ENCODE assay signal across 8 mouse cellular contexts in genomic region chr7:44495992-44496770, GRCm38 (mm10). TPM values are rescaled to one million over a fixed set of nuclear protein-coding genes. Genes with fewer than 3 reads are reported as not detected.
A peak's percentile ranks its signal among the peaks of the same experiment; 100 is the strongest.
DNase-seq lines count a peak whose midpoint lies in the region; ATAC-seq lines count a peak whose summit lies in the region.

Emc10 (minus strand) TSS chr7:44496529.
Fam71e1 (plus strand) TSS chr7:44496581.

- peak; percentile 95 for ATAC-seq in megakaryocyte progenitor cell, adult 5-6 weeks (replicated peaks; ENCODE audit: poor library complexity)

- DNase-seq in adipocyte (ENCODE audit: low spot score), result peak; percentile 96
- peak; percentile 99 for DNase-seq in embryo, embryonic 10 days (ENCODE audit: low spot score)
- DNase-seq in gastrocnemius, postnatal 10 days, result peak; percentile 97
- DNase-seq in induced T-regulatory cell, adult 2 months (ENCODE audit: low read depth), result peak; percentile 100
- DNase-seq in left cerebral cortex, adult 9 months (ENCODE audit: low spot score in 2 of 2), result peak; percentile 96 to 99
- DNase-seq in right cerebral cortex, postnatal 14 days, result peak; percentile 99
- peak; percentile 95 to 97 for DNase-seq in urinary bladder, postnatal 36 days (ENCODE audit: low spot score in 2 of 2)

RNA-seq across cellular contexts. Expression of gene Emc10, which starts in this region (rescaled TPM):
- 10 to 100 TPM; 50.8 to 52.6 TPM for total RNA-seq in gastrocnemius, postnatal 10 days (2021)
- 60.6 and 62.7 TPM in 2 replicates for total RNA-seq in megakaryocyte progenitor cell, adult 5-6 weeks (2015)
- 30.4 and 38.3 TPM in 2 replicates for total RNA-seq in megakaryocyte progenitor cell, adult 5-6 weeks (2017)

RNA-seq across cellular contexts. Expression of gene Fam71e1, which starts in this region (rescaled TPM):
- 1 to 10 TPM; 4.3 to 5.7 TPM for total RNA-seq in gastrocnemius, postnatal 10 days (2021)
- 1.2 and 2.5 TPM in 2 replicates for total RNA-seq in megakaryocyte progenitor cell, adult 5-6 weeks (2015)
- total RNA-seq in megakaryocyte progenitor cell, adult 5-6 weeks (2017), result 0.30 and 1.7 TPM in 2 replicates

Comparison
In these comparisons a context has a peak if more than half of its experiments do, and no peak if none do; other contexts are left out.
1. Peak in every context shown above with its lines: DNase-seq and ATAC-seq.